Mouse (Mus musculus) brain, embryonic 14.5 days (tissue): Measurements from ENCODE around the gene Gm17571. TPM values are rescaled to one million over a fixed set of nuclear protein-coding genes. Genes with fewer than 3 reads are reported as not detected.

Experiments
- DNase-seq: peaks from one replicate; pipeline ENCODE4 v3.0.0-alpha.2; 2011; ENCODE audit warnings: low read depth
- CTCF ChIP-seq: fragments of 200-500 bp; IDR thresholded peaks from 2 replicates; pipeline ENCODE4 v1.5.1; 2012; ENCODE audit warnings: inconsistent platforms, mild to moderate bottlenecking, moderate library complexity, borderline replicate concordance; ENCODE audit not compliant: insufficient read depth, insufficient read length; ENCODE audit errors: extremely low read depth
- POLR2A ChIP-seq: fragments of 200-500 bp; IDR thresholded peaks from 2 replicates; pipeline ENCODE4 v1.6.1; 2012; ENCODE audit warnings: mild to moderate bottlenecking, inconsistent platforms, borderline replicate concordance; ENCODE audit not compliant: poor library complexity, insufficient read depth, insufficient read length, severe bottlenecking; ENCODE audit errors: extremely low read depth
- polyA plus RNA-seq: library from polyadenylated mRNA; depleted of rRNA; stranded (reverse); fragments of >200 nt; gene quantifications from 2 replicates; pipeline ENCODE4 v1.2.3, GENCODE M21; 2012; rRNA removed

Gm17571 gene
- not detected in 2 replicates for polyA plus RNA-seq

DNA sequence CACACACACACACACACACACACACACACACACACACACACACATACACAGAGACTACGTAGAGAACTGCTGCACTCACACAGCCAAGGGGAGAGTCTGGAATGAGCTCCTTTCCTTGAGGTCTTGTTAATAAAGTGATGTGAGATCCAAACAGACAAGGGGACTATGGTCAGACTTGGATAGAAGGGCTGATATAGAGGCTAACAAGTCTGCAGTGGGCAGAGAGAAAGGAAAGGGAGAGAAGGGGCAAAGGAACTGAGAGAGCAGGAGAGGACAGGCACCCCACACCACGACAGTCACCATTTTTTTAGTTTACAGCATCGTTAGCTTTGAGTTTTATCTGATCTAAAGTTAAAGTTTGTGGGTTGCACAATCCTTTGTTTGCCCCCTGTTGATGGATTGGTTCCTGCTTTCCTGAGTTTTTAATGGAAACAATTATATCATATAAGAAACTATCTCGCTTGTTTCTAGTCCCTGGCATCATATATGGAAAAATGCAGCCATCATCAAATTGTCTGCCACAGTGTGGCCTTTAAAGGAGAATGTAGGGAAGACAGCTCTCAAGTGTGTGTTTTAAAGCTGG, at the start of gene Gm17571:
Gene Gm17571, minus strand, starts transcription at position 51 of the 583 bp plus-strand sequence.
- TF ChIP-seq POLR2A (no peak), CTCF (no peak)
- no peak for DNase-seq

GRCm38 (mm10) chr9:13495530-13495929, 49.0 kb upstream of the Gm17571 start:
- TF ChIP-seq CTCF = no peak
- no peak for DNase-seq

- no peak for DNase-seq
- TF ChIP-seq CTCF (no peak), POLR2A (no peak)
Observed at GRCm38 (mm10) chr9:13493746-13494145, 47.2 kb upstream of the Gm17571 start.

DNA sequence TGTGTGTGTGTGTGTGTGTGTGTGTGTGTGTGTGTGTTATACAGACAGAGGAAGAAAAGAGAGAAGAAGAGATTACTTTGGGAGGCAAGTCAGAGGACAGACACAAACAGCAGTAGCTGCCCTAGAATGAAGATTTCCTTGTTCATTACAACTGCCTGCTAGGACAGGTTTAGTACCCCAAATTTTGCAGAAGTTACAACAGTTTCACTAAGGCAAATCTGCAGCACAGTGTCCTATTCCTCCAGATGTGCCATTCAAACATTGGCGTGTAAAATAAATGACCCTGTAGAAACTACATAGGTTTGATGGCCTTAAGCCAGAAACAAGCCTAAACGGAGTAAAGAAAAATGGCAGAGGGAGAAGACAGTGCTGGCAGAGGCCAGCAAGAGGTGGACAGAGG, 46.3 kb upstream of the Gm17571 start:
- no peak for DNase-seq

DNA sequence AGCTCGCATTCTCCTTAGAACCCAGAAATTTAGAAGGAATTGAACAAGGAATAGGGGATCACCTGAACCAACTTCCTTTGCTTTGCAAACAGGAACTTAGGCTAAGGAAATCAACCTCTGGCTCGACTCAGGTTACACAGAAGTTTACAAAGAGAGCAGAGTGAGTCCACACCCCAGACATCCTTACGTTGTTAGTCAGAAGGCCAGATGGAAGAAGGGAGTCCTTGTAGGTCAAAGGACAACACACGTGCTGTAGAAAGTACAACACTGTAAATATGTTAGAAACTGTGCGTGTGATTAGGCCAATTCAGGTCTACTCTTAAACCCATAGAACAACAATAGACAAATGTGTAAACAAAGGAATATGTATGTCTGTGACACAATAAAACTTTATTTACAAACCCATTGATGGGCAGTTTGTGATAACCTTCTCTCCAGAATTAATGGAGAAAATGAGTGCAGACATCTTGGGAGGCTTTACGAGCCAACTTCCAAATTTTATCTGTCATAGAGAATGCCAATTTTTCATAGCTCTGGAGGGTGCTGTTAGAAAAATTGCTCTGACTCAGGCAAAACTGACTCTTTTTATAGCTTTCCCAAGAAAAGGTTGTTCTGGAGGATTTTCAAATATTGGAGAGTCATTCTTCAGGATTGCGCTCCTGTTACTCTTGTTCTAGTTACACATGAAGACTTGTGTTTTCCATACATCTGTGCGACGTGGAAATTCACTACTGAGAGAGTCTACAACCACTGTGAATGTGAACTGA, 45.5 kb upstream of the Gm17571 start:
- DNase-seq = no peak
- no peak for TF ChIP-seq POLR2A
- no peak for TF ChIP-seq CTCF

More for the DNA sequence above, 46.3 kb upstream of the Gm17571 start:
- TF ChIP-seq CTCF (no peak), POLR2A (no peak)

- TF ChIP-seq POLR2A (no peak), CTCF (no peak)
- no peak for DNase-seq
Observed at GRCm38 (mm10) chr9:13491107-13491506, 44.6 kb upstream of the Gm17571 start.

DNA sequence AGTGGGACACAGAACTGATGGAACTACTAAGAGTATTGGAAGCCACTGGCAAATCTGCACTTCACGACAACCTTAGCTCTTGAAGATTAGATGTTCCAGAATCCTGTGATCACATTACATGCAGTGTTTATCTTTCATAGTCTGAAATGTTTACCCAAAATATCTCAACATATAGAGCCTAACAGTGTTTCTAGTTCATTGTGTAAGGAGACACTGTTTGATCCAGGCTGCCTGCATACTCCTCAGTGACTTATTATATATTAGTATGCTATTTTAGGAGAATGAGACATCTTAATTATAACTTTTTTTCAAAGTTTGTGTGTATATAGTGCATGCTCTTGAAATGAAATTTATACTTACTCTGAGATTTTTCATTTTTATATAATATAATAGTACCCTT, 39.4 kb upstream of the Gm17571 start:
- no peak for DNase-seq
- TF ChIP-seq CTCF = no peak
- no peak for TF ChIP-seq POLR2A

DNA sequence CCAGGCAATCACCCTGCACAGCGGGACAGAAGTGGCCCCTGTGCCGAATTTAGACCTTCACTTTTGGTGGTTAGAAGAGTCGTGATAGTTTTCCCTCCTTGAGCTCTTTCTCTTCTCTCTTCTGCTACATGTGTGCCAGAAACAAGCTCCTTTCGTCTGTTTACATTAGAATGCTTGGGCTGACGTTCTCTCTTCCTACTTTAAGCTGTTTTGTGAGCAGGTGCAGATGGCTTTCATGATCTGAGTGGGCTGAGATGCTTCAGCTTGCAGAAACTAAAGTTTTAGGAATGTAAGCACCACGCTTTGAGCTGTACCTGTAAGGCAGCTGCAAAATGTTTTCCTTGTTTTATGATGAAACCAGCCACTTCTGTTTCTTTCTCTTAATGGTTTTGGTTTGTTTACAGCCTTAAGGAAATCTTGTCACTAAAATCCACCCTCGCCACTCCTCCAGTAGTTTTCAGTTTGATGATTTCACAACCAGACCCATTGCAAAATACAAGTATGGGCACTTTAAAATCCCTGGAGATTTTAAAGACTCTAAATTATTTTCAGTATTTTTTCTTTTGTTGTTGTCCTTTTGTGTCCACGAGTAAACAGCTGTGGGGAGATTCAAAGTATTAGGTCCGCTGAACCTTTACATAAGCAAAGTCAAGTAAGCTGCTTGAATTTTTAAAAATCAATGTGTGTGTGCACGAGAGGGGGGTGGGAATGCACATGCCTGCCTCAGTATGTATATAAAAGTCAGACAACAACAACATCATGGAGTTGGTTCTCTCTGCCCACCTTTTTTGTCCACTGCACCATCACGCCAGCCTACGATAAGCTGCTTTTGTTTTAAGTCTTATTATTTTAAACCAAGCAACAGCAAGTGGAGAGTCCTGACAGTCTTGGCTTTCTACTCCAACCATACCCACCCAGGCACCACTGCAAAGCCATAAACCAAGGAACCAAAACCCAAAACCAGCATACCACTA, 38.0 kb upstream of the Gm17571 start:
- peak; percentile 37 for DNase-seq

DNA sequence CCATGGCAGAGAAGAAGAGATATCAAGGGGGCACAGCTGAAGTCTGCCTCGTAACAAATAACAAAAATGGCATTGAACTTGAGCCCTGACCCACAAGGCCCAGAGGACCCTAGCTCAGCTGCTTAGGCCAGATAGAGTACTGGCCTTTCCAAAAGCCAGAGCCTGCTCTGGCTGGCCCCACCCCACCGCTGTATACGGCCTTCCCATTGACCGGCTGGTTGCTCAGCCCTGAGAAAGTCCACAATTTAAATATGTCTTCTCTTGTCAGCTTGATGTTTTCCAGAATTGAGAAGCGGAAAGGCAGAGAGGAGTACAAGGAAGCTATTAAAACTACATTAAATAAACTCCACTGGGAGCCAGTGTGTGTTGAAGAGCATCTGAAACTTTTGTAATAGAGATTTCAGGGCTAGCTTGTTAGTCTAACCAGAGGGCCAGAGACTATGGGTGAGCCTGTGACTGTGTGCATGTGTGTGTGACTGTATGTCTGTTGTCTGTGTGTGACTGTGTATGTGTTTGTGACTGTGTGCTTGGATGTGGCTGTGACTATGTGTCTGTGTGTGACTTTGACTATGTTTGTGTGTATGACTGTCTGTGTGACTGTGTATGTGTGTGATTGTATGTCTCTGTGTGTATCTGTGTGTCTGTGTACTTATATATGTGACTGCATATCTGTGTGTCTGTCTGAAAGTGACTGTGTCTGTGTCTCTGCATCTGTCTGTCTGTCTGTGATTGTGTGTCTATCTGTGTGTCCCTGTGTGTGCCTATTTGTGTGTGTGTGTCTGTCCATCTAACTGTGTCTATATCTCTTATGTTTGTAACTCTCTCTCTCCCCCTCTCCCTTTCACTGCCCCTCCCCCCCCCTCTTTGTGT, 36.9 kb upstream of the Gm17571 start:
- TF ChIP-seq CTCF (no peak), POLR2A (no peak)
- DNase-seq = no peak

More for the DNA sequence above, 38.0 kb upstream of the Gm17571 start:
- TF ChIP-seq CTCF (no peak), POLR2A (no peak)

GRCm38 (mm10) chr9:13479275-13479674, 32.7 kb upstream of the Gm17571 start:
- DNase-seq = peak; percentile 56
- TF ChIP-seq POLR2A (no peak), CTCF (no peak)

DNA sequence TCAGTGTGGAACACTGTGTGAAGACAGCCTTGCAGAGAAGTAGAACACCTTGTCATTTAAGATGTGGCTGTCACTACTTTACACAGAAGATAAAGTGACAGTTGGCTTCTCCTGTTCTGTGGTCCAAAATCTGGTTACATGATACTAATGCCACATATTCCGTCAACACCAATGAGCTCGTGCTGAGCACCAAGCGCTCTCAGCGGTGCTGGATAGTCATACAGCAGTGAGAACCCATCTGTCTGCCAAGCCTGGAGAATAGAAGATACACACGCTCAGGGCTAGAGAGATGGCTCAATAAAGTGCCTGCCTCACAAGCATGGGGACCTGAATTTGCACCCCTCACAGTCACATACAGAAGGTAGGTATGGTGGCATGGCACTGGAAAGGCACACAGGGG, 28.4 kb upstream of the Gm17571 start:
- no peak for TF ChIP-seq CTCF
- TF ChIP-seq POLR2A = no peak
- DNase-seq = no peak

- DNase-seq = no peak
- no peak for TF ChIP-seq POLR2A
- no peak for TF ChIP-seq CTCF
Observed at GRCm38 (mm10) chr9:13470013-13470412, 23.5 kb upstream of the Gm17571 start.
